Mouse (Mus musculus) kidney, embryonic 15.5 days (tissue): Measurements from ENCODE around the gene Zfp513. TPM values are rescaled to one million over a fixed set of nuclear protein-coding genes. Genes with fewer than 3 reads are reported as not detected.

ENCODE experiments used
- ATAC-seq: fragments of 200-750 bp; cut with Nextera tagmentation; replicated peaks from 2 replicates; pipeline ENCODE4 v1.8.0; 2017; ENCODE audit warnings: moderate TSS enrichment; ENCODE audit not compliant: low FRiP score
- H3K27ac ChIP-seq: fragments of 300-500 bp; sonication (generic); 2 replicates; pipeline ENCODE4 v1.5.1; 2015; ENCODE audit warnings: mild to moderate bottlenecking, inconsistent platforms
- H3K27me3 ChIP-seq: fragments of 300-500 bp; sonication (generic); 2 replicates; pipeline ENCODE4 v1.6.1; 2015; ENCODE audit warnings: inconsistent platforms
- H3K36me3 ChIP-seq: fragments of 300-500 bp; sonication (generic); 2 replicates; pipeline ENCODE4 v1.6.1; 2015; ENCODE audit warnings: inconsistent platforms
- H3K4me1 ChIP-seq: fragments of 300-500 bp; sonication (generic); 2 replicates; pipeline ENCODE4 v1.6.1; 2015; ENCODE audit warnings: inconsistent platforms
- H3K4me2 ChIP-seq: fragments of 300-500 bp; sonication (generic); 2 replicates; pipeline ENCODE4 v1.6.1; 2015; ENCODE audit warnings: moderate library complexity, mild to moderate bottlenecking, inconsistent platforms
- H3K4me3 ChIP-seq: fragments of 300-500 bp; sonication (generic); replicated peaks from 2 replicates; pipeline ENCODE4 v1.5.1; 2015; ENCODE audit warnings: mild to moderate bottlenecking, inconsistent platforms
- H3K9ac ChIP-seq: fragments of 300-500 bp; sonication (generic); 2 replicates; pipeline ENCODE4 v1.6.1; 2015; ENCODE audit warnings: mild to moderate bottlenecking, inconsistent platforms
- H3K9me3 ChIP-seq: fragments of 300-500 bp; sonication (generic); replicated peaks from 2 replicates; pipeline ENCODE4 v1.6.1; 2016; ENCODE audit warnings: inconsistent platforms
- WGBS: fragments of 180-500 bp; shearing (Covaris S2); methylation state at CpG from one replicate; pipeline ENCODE4 v1.1.7; 2015; ENCODE audit warnings: mixed read lengths; 5-methylcytosine and 5-hydroxymethylcytosine counted together
- polyA plus RNA-seq: library from polyadenylated mRNA; unstranded; fragments of >200 nt; fragmentation: Nextera tagmentation; extraction: Ambion mirVana; gene quantifications from 2 replicates; pipeline ENCODE4 v1.2.1, GENCODE M21; 2015

The Zfp513 gene
- 9.1 and 11.9 TPM in 2 replicates for polyA plus RNA-seq

DNA sequence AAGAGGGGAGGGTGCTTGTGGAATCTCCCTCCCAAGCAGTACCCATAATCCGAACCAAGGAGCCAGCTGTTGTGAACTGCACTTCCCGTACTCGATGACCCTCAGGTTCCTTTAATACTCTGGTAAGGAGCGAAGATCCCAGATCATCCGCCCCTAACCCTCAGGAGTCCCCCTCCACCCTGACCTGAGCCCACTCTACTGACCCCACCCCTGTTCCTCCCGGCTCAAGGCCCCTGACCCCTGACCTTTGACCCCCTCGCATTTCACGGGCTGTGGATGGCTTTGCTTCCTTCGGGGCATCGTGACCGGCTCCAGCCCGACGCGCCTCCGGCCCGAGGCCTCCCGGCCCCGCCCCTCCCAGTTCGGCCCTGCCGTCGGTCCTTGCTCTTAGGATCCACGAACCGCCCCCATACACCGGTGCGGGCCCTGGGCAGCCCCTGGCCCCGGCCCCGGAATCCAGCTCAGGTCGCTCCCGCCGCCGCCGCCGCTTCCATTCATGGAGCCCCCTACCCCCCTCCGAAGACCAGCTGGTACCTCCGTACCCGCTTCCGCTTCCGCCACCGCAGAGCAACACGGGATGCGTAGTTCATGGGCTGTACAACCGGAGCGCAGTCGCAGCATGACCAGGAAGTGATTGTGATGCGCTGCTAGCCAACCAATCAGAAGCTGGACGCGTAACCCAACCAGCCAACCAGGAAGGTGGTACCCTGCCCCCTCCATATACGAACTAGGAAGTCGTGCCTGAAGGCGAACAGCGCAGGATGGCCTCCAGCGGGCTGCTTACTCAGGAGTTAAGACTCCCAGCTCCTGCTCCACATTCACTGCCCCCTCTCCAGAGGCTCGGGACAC, at the start of gene Zfp513:
Zfp513 (minus strand) TSS at position 562 of the 849 bp plus-strand sequence.
- under 1% methylated on average over 53 of the region's 53 CpGs for WGBS
- H3K4me1 ChIP-seq = peaks cover 33% of the 10 kb centered on the region

GRCm38 (mm10) chr5:31251541-31252101, 49.5 kb upstream of the Zfp513 start, which contains the start of gene Krtcap3:
Gene Krtcap3, plus strand, starts transcription at chr5:31251691.
- WGBS = 11% methylated on average over 47 of the region's 47 CpGs

More for the DNA sequence above, at the start of gene Zfp513:
- peak; percentile 96 for ATAC-seq
- peaks cover 4% of the 10 kb centered on the region for H3K9me3 ChIP-seq
- H3K27me3 ChIP-seq = no peaks in the 10 kb centered on the region
- peak within 1 kb of the TSS; percentile 94 for H3K4me3 ChIP-seq
- H3K9ac ChIP-seq = peak within 1 kb of the TSS; percentile 85
- peaks cover 82% of the 10 kb centered on the region for H3K36me3 ChIP-seq
- H3K4me2 ChIP-seq = peak within 1 kb of the TSS; percentile 76
- H3K27ac ChIP-seq = peak within 1 kb of the TSS; percentile 91

DNA sequence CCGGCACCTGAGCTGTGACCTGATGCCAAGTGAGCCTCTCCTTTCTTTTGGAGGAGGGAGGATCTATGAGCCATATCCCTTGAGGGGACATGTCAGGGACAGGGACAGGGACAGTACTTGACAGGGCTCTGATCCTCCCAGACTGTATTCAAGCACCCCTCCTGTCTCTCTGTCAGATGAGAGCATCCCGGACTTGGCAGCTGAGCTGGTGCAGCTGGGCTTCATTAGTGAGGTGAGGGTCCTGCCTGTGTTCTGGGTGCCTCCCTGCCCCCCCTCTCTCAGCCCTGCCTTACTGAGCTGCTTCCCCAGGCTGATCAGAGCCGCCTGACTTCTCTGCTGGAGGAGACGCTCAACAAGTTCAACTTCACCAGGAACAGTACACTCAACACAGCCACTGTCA, 48.6 kb upstream of the Zfp513 start:
- no peak overlapping the region for H3K27ac ChIP-seq
- WGBS = 45% methylated on average over 4 of the region's 4 CpGs
- H3K4me3 ChIP-seq = 0 out of 2 replicates have a peak overlapping the region, but pooled peaks have one; percentile 44
- ATAC-seq = no peak
- H3K4me2 ChIP-seq = no peak overlapping the region
- H3K9ac ChIP-seq = no peak overlapping the region
- no peaks in the 10 kb centered on the region for H3K9me3 ChIP-seq
- H3K36me3 ChIP-seq = peaks cover 97% of the 10 kb centered on the region
- H3K27me3 ChIP-seq = no peaks in the 10 kb centered on the region
- peaks cover 26% of the 10 kb centered on the region for H3K4me1 ChIP-seq

More at GRCm38 (mm10) chr5:31251541-31252101, 49.5 kb upstream of the Zfp513 start, which contains the start of gene Krtcap3:
- H3K9me3 ChIP-seq = no peaks in the 10 kb centered on the region
- peaks cover 97% of the 10 kb centered on the region for H3K36me3 ChIP-seq
- peak within 1 kb of the TSS; percentile 44 for H3K4me3 ChIP-seq
- H3K9ac ChIP-seq = peak within 1 kb of the TSS; percentile 41
- peak; percentile 92 for ATAC-seq
- no peaks in the 10 kb centered on the region for H3K27me3 ChIP-seq
- H3K4me2 ChIP-seq = peak within 1 kb of the TSS; percentile 69
- peak within 1 kb of the TSS; percentile 73 for H3K27ac ChIP-seq
- peaks cover 26% of the 10 kb centered on the region for H3K4me1 ChIP-seq

GRCm38 (mm10) chr5:31242191-31242590, 40.1 kb upstream of the Zfp513 start:
- peaks cover 9% of the 10 kb centered on the region for H3K4me1 ChIP-seq
- no peak for ATAC-seq
- H3K4me3 ChIP-seq = peak overlapping the region; percentile 98
- H3K9ac ChIP-seq = peak overlapping the region; percentile 99
- H3K4me2 ChIP-seq = peak overlapping the region; percentile 86
- H3K27ac ChIP-seq = peak overlapping the region; percentile 99
- WGBS = 23% methylated on average over 10 of the region's 10 CpGs
- H3K27me3 ChIP-seq = no peaks in the 10 kb centered on the region
- H3K9me3 ChIP-seq = no peaks in the 10 kb centered on the region
- peaks cover 37% of the 10 kb centered on the region for H3K36me3 ChIP-seq

DNA sequence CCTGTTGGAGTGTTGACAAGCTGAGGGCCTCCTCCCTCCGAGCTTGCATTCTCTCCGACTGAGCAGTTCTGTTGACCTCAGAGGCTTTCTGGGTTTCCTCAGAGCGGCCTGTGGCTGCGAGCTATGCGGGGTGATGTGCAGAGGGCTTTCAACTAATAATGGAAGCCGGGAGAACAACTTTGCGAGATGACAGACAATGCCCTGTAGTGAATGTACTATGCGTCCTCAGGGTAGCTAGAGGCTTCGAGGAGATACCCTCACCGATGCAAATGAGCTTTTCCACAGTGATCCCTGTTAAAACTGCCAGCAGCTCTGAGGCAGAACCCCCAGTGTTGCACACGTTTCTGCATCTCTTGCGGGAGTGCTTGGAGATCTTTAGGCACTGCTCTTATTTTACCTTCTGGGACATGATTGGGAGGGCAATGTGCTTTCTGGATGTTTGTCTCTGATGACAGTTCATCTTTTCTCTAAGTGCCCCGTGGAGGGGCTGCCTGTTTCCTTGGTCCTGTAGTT, 39.5 kb upstream of the Zfp513 start:
- H3K27me3 ChIP-seq = no peaks in the 10 kb centered on the region
- peaks cover 9% of the 10 kb centered on the region for H3K4me1 ChIP-seq
- no peaks in the 10 kb centered on the region for H3K9me3 ChIP-seq
- ATAC-seq = no peak
- H3K4me3 ChIP-seq = peak overlapping the region; percentile 98
- H3K27ac ChIP-seq = peak overlapping the region; percentile 99
- peaks cover 30% of the 10 kb centered on the region for H3K36me3 ChIP-seq
- WGBS = under 1% methylated on average over 13 of the region's 13 CpGs
- H3K4me2 ChIP-seq = peak overlapping the region; percentile 86
- peak overlapping the region; percentile 99 for H3K9ac ChIP-seq

DNA sequence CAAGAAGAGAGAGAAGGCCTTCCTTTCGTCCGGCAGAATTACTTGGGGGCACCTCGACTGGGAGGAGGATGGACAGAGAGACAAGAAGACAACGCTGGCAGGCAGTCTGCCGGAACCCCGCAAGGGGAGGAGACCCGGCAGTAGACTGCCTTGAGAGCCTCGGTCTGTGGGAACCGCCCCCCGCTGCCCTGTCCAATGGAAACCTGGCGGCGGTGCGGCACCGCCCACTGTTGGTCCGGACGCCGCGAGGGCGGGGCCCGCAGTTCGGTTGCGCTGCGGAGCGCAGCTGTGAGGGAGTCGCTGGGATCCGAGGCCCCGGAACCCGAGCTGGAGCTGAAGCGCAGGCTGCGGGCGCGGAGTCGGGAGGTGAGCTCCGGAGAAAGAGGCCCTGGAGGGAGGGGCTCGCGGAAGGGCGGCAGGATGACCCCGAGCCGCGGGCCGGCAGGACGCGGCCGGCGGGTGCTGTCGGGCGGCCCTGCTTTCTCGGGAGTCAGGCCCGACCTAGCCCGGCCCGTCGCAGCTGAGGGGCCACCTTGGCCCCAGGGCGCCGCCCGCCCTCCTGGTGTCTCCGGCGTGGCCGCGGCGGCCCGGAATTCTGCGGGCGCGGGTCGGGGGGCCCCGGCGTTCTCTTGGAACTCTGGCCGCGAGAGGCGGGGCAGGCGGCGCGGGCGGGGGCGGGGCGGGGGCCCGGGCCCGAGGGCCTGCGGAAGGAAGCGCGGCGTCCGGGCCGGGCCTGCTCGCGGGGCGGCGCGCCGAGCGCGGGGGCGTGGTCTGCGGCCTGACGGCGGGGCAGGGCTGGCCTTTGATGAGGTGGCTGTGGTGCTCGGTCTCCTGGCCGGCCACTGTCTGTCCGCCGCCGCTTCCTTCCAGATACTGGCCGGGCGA, 38.8 kb upstream of the Zfp513 start, which contains the start of the genes Nrbp1 and Gm9970:
Nrbp1 (plus strand) TSS at position 228 of the 885 bp plus-strand sequence.
Gm9970 (minus strand) TSS at position 596 of the 885 bp plus-strand sequence.
- Histone ChIP-seq H3K4me1 (peaks cover 9% of the 10 kb centered on the region), H3K27ac (peak within 1 kb of the TSS; percentile 99), H3K9me3 (no peaks in the 10 kb centered on the region), H3K36me3 (peaks cover 23% of the 10 kb centered on the region), H3K27me3 (no peaks in the 10 kb centered on the region), H3K4me3 (peak within 1 kb of the TSS; percentile 98), H3K4me2 (peak within 1 kb of the TSS; percentile 86), H3K9ac (peak within 1 kb of the TSS; percentile 99)
- ATAC-seq = peak; percentile 99
- under 1% methylated on average over 93 of the region's 103 CpGs for WGBS

- Histone ChIP-seq H3K36me3 (no peaks in the 10 kb centered on the region), H3K27ac (no peak overlapping the region), H3K9me3 (no peaks in the 10 kb centered on the region), H3K27me3 (no peaks in the 10 kb centered on the region), H3K4me2 (no peak overlapping the region), H3K9ac (no peak overlapping the region), H3K4me3 (no peak overlapping the region), H3K4me1 (0 out of 2 replicates have a peak, but pooled peaks cover under 1% of the 10 kb centered on the region)
- ATAC-seq = no peak
- 77% methylated on average over 1 of the region's 1 CpGs for WGBS
These were observed 24.5 kb upstream of the Zfp513 start for GRCm38 (mm10) chr5:31226641-31227040.

DNA sequence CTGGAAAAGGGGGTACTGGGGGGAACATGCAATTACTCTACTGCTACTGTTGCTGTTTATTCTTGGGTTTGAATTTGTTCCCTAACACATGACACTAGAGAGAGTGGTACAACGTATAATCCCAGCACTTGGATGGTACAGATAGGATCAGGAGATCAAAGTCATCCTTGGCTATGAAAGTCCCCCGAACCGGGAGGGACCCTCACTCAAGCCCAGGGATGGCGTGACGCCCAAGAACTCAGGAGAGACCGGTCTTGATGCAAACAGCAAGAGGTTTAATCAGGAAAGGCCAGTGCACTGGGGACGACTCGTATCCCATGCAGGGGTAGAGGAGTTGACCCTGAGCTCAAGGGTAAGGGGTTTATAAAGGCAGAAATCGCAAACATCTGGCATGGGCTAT, 20.6 kb upstream of the Zfp513 start:
- H3K27ac ChIP-seq = no peak overlapping the region
- no peak overlapping the region for H3K4me2 ChIP-seq
- no peak for ATAC-seq
- H3K9ac ChIP-seq = no peak overlapping the region
- H3K4me1 ChIP-seq = peaks cover 17% of the 10 kb centered on the region
- H3K27me3 ChIP-seq = no peaks in the 10 kb centered on the region
- 93% methylated on average over 9 of the region's 9 CpGs for WGBS
- no peaks in the 10 kb centered on the region for H3K36me3 ChIP-seq
- no peaks in the 10 kb centered on the region for H3K9me3 ChIP-seq
- H3K4me3 ChIP-seq = no peak overlapping the region

- Histone ChIP-seq H3K36me3 (no peaks in the 10 kb centered on the region), H3K4me3 (peak overlapping the region; percentile 99), H3K27ac (peak overlapping the region; percentile 95), H3K9ac (peak overlapping the region; percentile 97), H3K9me3 (no peaks in the 10 kb centered on the region), H3K4me1 (peaks cover 17% of the 10 kb centered on the region), H3K4me2 (peak overlapping the region; percentile 84), H3K27me3 (no peaks in the 10 kb centered on the region)
- ATAC-seq = 0 out of 2 replicates have a peak, but pooled peaks have one; percentile 37
- WGBS = 13% methylated on average over 11 of the region's 11 CpGs
These were observed 19.3 kb upstream of the Zfp513 start for GRCm38 (mm10) chr5:31221304-31221945.

DNA sequence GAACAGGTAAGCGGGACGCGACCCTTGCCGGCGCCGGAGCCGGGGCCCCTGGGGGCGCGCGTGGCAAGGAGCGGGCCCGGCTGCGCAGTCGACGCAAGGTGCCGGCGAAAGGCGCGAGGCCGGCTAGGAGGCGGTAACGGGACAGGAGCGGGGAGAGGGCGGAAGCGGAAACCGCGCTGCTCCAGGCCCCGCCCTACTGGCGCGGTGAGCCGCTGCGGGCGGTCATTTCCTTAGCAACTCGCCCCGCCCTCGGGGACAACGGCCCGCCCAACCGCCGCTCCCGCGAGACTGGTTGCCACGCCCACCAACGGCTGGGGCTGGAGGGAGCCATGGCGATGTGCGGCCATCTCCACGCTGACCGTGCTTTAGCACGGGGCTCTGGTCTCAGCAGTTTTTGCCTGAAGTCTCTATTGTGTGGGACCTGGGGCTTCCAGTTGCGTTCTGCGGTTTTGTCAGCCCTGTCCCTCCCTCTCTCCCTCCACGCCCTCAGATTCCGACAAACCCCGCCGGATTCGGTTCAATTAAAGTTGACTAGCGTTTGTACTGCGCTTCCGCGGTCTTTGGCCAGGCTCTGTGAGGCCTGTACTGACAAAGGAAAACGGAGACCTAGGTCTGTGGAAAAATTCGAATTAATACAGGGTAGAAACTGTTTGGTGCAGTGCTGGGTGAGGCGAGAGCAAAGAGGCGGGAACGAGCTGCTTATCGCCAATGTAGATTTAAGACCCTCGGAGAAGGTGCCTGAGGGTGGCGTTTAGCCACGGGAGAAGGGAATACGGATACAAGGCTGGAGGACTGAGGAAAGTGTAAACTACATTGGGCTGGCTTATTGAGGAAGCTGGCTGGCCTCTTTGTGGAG, 18.6 kb upstream of the Zfp513 start, which contains the start of gene Ppm1g:
Ppm1g (minus strand) TSS at position 240 of the 856 bp plus-strand sequence.
- Histone ChIP-seq H3K4me2 (peak within 1 kb of the TSS; percentile 84), H3K9me3 (no peaks in the 10 kb centered on the region), H3K4me1 (peaks cover 17% of the 10 kb centered on the region), H3K36me3 (no peaks in the 10 kb centered on the region), H3K9ac (peak within 1 kb of the TSS; percentile 97), H3K4me3 (peak within 1 kb of the TSS; percentile 99), H3K27me3 (no peaks in the 10 kb centered on the region), H3K27ac (peak within 1 kb of the TSS; percentile 95)
- under 1% methylated on average over 70 of the region's 70 CpGs for whole genome bisulfite sequencing
- ATAC-seq = peak; percentile 96
